Comparison of ENCODE assay signal across 15 mouse cellular contexts in the genomic region with DNA sequence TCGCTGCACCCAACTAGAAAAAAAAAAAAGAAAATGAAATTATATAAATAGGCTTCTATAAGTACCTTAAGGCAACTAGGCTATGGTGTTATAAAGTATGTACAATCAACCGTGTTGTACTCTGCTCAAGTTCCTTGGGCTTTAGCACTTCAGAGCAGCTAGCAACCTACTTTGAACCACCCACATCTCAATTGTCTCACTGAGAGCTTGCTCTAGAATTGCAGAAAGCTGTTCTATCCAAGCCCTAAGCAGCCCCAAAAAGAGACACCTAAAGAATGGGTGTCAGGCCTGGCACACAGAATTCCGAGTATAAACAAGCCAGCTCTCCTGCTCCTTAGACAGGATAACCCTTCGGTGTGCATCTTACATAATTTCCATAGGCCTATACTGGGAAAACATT.
"Had no signal": no experiment of that assay in that cellular context is flagged by ENCODE, and none has a peak within 500 bp of the region (broad histone marks: within the 10 kb centered on the region; RNA-seq: fewer than 3 reads in every experiment).

No protein-coding gene starts in this region.

- H3K4me1 ChIP-seq: intestine, embryonic 15.5 days; kidney, embryonic 15.5 days; liver, embryonic 13.5 days had no signal

- H3K4me3 ChIP-seq: intestine, embryonic 15.5 days; kidney, embryonic 15.5 days; liver, embryonic 13.5 days had no signal

- H3K36me3 ChIP-seq: intestine, embryonic 15.5 days; kidney, embryonic 15.5 days; liver, embryonic 13.5 days had no signal

- H3K4me2 ChIP-seq: intestine, embryonic 15.5 days; kidney, embryonic 15.5 days; liver, embryonic 13.5 days; midbrain, embryonic 11.5 days had no signal

- ATAC-seq: intestine, embryonic 15.5 days had no signal

- DNase-seq: kidney, adult 11 months; kidney, adult 8-10 months; kidney, postnatal 10 days; kidney, postnatal 36 days; layer of hippocampus, postnatal 36 days; liver, embryonic 13.5 days; lung, adult 2 months; lung, postnatal 14 days; lung, postnatal 4 days; midbrain, embryonic 14.5 days; thymus, postnatal 25 days had no signal

- H3K27ac ChIP-seq: intestine, embryonic 15.5 days; kidney, embryonic 15.5 days; liver, embryonic 13.5 days; stomach, postnatal 0 days had no signal

- H3K27me3 ChIP-seq: intestine, embryonic 15.5 days; kidney, embryonic 15.5 days; liver, embryonic 13.5 days had no signal

- H3K9ac ChIP-seq: intestine, embryonic 15.5 days; kidney, embryonic 15.5 days; liver, embryonic 13.5 days had no signal

- H3K9me3 ChIP-seq: intestine, embryonic 15.5 days; kidney, embryonic 15.5 days; liver, embryonic 13.5 days had no signal
